Mouse (Mus musculus): Measurements from ENCODE around the gene Serpinb9. TPM values are rescaled to one million over a fixed set of nuclear protein-coding genes. Genes with fewer than 3 reads are reported as not detected.

The Serpinb9 gene
- polyA plus RNA-seq, 1 experiment = 15.0 TPM

DNA sequence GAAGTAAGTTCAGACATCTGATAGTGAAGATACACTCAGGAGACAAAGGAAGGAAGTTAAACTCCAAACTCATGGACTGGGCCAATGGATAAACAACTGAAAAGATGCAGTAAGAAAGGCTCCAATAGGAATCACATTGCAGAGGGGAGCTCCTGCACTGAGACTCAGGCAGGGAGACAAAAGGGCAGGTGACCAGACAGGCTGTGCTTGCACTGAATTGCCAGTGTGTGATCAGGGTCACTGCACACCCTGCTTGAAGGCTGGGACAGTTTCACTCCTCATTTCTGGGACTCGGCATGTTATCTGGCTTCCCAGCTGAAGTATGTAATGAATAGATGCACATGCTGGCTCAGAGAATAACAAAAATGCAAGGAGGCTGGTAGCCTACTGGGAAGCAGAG, 60.0 kb downstream of the Serpinb9 start:
- Histone ChIP-seq H3K4me3 (ENCODE audit: insufficient read depth, low read length) (no peak overlapping the region), H3K4me1 (ENCODE audit: control insufficient read depth, insufficient read depth, low read length) (no peaks in the 10 kb centered on the region), H3K27ac (ENCODE audit: insufficient read depth, low read length) (no peak overlapping the region)
- TF ChIP-seq CTCF (IDR thresholded peaks at IDR 0.05; ENCODE audit: borderline replicate concordance, insufficient read depth, low read length) (no peak), POLR2A (IDR thresholded peaks at IDR 0.05; ENCODE audit: low read depth, low read length) (no peak)

Other genes with a start within 250 kb of the Serpinb9 start
- gene Mylk4, start 219.3 kb upstream of the Serpinb9 start, polyA plus RNA-seq (2011; ENCODE audit: insufficient read length, low read depth, missing spikeins) = not detected in 2 replicates
- 27.2 and 29.5 TPM in 2 replicates for gene Wrnip1, start 201.2 kb upstream of the Serpinb9 start, polyA plus RNA-seq (2011; ENCODE audit: insufficient read length, low read depth, missing spikeins)
- gene D930007J09Rik, start 200.4 kb upstream of the Serpinb9 start, polyA plus RNA-seq (2011; ENCODE audit: insufficient read length, low read depth, missing spikeins) = not detected in 2 replicates
- gene Serpinb1a, start 152.1 kb upstream of the Serpinb9 start, polyA plus RNA-seq (2011; ENCODE audit: insufficient read length, low read depth, missing spikeins) = 12.6 and 22.7 TPM in 2 replicates
- not detected in 2 replicates for gene Serpinb1c, start 105.0 kb upstream of the Serpinb9 start, polyA plus RNA-seq (2011; ENCODE audit: insufficient read length, low read depth, missing spikeins)
- 2.2 and 2.4 TPM in 2 replicates for gene Serpinb6b, start 38.0 kb upstream of the Serpinb9 start, polyA plus RNA-seq (2011; ENCODE audit: insufficient read length, low read depth, missing spikeins)
- 3.5 and 11.8 TPM in 2 replicates for gene Serpinb9b, start 24.2 kb downstream of the Serpinb9 start, polyA plus RNA-seq (2011; ENCODE audit: insufficient read length, low read depth, missing spikeins)
- gene Serpinb1b, start 75.3 kb downstream of the Serpinb9 start, polyA plus RNA-seq (2011; ENCODE audit: insufficient read length, low read depth, missing spikeins) = not detected in 2 replicates
- not detected in 2 replicates for gene Serpinb9c, start 156.5 kb downstream of the Serpinb9 start, polyA plus RNA-seq (2011; ENCODE audit: insufficient read length, low read depth, missing spikeins)
- not detected in 2 replicates for gene Serpinb9d, start 189.7 kb downstream of the Serpinb9 start, polyA plus RNA-seq (2011; ENCODE audit: insufficient read length, low read depth, missing spikeins)
- not detected in 2 replicates for gene Serpinb9e, start 246.4 kb downstream of the Serpinb9 start, polyA plus RNA-seq (2011; ENCODE audit: insufficient read length, low read depth, missing spikeins)